Mouse (Mus musculus) bone marrow, adult 2 months (tissue): Measurements from ENCODE around the gene Zfp987. TPM values are rescaled to one million over a fixed set of nuclear protein-coding genes. Genes with fewer than 3 reads are reported as not detected.
"Not testable (repeated sequence)": the region's sequence is repeated elsewhere in the genome, so short reads cannot be mapped to it uniquely, and the experiment has no call there.

Experiments
- H3K27ac ChIP-seq: fragments of 200-500 bp; 2 replicates; pipeline ENCODE4 v1.5.1; 2012; ENCODE audit warnings: low read depth, mild to moderate bottlenecking, control low read depth, inconsistent platforms, low read length; ENCODE audit not compliant: control insufficient read depth, poor library complexity, insufficient read depth
- H3K4me1 ChIP-seq: fragments of 200-500 bp; 2 replicates; pipeline ENCODE4 v1.6.1; 2011; ENCODE audit warnings: low read length; ENCODE audit not compliant: control insufficient read depth, insufficient read depth
- H3K4me3 ChIP-seq: fragments of 200-500 bp; replicated peaks from 2 replicates; pipeline ENCODE3; 2011; ENCODE audit warnings: mild to moderate bottlenecking, low read depth, low read length, control low read depth; ENCODE audit not compliant: control insufficient read depth
- WGBS: fragments of 180-500 bp; shearing (Covaris S2); methylation state at CpG from one replicate; pipeline ENCODE4 v1.1.7; 2018; 5-methylcytosine and 5-hydroxymethylcytosine counted together
- polyA plus RNA-seq: library from polyadenylated mRNA; stranded (reverse); fragments of >200 nt; gene quantifications from 2 replicates; pipeline ENCODE4 v1.2.4, GENCODE M21; 2011; ENCODE audit warnings: low replicate concordance; ENCODE audit not compliant: missing spikeins, insufficient read depth, insufficient read length

Zfp987 gene
- polyA plus RNA-seq, 1 experiment: not detected

- not testable (repeated sequence) for H3K27ac ChIP-seq, H3K4me1 ChIP-seq, H3K4me3 ChIP-seq
- WGBS: 71% methylated on average over 7 of the region's 7 CpGs
These were observed 23.8 kb upstream of the Zfp987 start for GRCm38 (mm10) chr4:146073264-146073663.

DNA sequence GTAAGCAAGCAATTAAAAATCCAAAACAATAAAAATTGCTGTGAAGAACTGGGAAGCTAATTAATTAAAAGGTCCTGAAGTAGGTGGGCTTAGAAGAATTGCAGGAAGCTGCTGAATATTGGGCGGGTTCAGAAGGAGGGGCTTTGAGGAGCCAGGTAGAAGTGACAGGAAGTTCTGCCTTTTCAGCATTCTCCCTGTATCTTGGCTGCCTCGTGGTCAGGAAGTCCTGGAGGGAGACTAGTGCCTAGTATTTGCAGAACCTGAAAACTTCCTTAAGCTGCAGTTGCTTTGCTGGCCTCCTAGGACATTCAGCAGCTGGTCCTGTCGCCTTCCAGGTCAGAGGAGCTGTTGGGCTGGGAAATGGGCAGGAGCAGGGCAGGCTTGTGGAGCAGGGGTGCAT lies 4.3 kb downstream of the Zfp987 start:
- H3K27ac ChIP-seq, H3K4me1 ChIP-seq: not testable (repeated sequence)

GRCm38 (mm10) chr4:146156524-146156923 lies 59.4 kb downstream of the Zfp987 start, which contains the start of gene Zfp600:
Zfp600 (plus strand) TSS chr4:146156824.
- not testable (repeated sequence) for H3K27ac ChIP-seq, H3K4me3 ChIP-seq, H3K4me1 ChIP-seq
- no CpG with 5 or more reads among the region's 6 CpGs for WGBS

More for the DNA sequence above, 4.3 kb downstream of the Zfp987 start:
- 28% methylated on average over 3 of the region's 3 CpGs for WGBS
- H3K4me3 ChIP-seq: not testable (repeated sequence)

DNA sequence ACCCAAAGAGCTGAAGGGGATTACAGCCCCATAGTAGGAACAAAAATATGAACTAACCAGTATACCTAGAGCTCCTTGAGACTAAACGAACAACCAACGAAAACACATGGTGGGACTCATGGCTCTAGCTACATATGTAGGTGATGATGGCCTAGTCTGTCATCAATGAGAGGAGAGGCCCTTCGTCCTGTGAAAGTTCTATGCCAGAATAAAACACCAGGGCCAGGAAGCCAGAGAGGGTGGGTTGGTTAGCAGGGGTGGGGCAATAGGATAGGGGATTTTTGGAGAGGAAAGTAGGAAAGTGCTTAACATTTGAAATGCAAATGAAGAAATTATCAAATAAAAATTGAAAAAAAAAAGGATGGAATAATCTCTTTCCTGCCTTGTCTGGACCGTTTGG lies 65.8 kb downstream of the Zfp987 start:
- WGBS: 71% methylated on average over 4 of the region's 4 CpGs
- not testable (repeated sequence) for H3K4me1 ChIP-seq, H3K4me3 ChIP-seq, H3K27ac ChIP-seq

- H3K4me3 ChIP-seq, H3K27ac ChIP-seq, H3K4me1 ChIP-seq: not testable (repeated sequence)
- WGBS: 66% methylated on average over 3 of the region's 3 CpGs
These were observed 70.2 kb downstream of the Zfp987 start for GRCm38 (mm10) chr4:146167202-146167832.

DNA sequence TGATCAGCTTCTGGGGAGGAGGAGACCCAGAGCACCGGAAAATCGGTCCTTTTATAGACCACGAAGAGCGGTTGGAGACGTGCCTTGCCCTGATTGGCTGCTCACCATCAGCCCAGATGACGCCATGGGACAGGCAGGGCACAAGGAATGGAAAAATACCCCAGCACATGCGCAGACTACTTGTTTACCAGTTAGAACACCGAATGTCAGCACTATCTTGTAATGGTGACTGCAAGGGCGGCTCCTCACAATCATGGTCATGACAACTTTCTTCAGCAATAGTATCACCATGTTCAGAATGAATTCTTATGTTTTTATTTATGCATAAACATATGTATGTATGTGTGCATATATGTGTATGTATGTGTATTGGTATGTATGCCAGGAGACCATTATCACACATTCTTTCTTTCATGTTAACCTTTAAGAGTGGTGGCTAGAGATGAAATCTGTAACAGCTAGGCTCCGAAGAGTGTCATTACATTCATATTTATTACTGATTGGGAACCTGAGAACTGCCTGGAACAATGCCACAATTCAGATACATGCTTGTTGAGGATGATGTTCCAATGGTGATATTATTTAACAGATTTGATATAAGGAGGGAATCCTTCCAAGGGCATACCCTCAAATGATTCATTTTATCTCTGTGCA lies 70.9 kb downstream of the Zfp987 start:
- not testable (repeated sequence) for H3K4me3 ChIP-seq, H3K4me1 ChIP-seq, H3K27ac ChIP-seq
- WGBS: 74% methylated on average over 10 of the region's 10 CpGs

DNA sequence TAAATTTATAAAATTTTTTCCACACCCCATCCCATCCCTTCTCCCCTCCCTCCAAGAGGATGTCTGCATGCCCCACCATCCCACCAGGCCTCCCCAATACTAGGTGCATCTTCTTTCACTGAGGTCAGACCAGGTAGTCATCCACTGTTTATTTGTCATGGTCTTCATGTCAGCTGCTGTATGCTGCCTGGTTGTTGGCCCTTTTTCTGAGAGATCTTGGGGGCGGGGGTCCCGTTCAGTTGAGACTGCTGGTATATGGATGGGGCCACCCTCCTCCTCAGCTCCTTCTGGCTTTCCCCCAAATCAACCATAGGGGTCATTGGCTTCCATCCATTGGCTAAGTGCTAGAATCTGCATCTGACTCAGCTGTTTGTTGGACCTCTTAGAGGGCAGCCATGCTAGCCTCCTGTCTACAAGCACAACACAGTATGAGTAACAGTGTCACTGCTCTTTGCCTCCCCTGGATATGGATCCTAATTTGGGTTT lies 71.7 kb downstream of the Zfp987 start:
- no CpG with 5 or more reads among the region's 2 CpGs for WGBS
- H3K4me3 ChIP-seq, H3K4me1 ChIP-seq, H3K27ac ChIP-seq: not testable (repeated sequence)

DNA sequence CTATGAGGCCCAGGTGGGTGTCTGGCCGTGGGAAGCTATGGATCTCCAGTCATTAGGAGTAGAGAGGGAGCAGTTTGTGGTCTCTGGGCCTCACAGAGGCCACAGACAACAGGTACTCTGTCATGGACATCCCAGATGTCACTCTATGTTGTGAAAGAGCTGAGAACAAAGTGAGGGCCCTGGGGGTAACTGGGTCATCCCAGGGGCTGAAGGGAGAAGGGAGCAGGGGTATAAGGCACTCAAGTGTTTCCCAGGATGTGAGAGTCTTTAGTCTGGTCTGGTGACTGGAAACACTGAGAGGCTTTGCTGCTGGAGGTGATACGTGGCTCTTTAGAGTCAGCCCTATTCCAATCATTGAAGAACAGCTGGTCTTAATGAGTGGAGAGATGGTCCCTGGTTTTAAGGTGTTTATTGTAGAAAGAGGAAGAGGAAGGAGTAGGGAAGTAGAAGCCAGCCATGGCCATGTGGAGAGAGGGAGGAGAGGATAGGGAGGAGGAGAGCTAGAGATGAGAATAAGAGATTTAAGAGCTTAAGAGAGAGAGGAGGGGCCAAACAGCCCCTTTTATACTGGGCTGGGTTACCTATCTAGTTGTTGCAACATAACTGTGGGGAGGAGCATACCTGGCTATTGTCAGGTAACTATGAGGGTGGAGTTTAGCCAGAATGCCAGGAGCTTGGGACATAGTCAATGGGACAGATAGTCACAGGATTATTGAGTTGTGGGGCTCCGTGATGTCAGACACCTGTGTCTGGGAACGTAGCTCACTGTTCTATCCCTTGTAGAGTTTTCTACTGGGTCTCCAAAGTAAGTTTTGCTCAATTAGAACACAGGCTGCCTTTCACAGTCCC lies 76.5 kb downstream of the Zfp987 start:
- not testable (repeated sequence) for H3K4me1 ChIP-seq, H3K4me3 ChIP-seq, H3K27ac ChIP-seq
- WGBS: 54% methylated on average over 4 of the region's 4 CpGs

Other genes with a start within 250 kb of the Zfp987 start
- gene Zfp986, start 228.5 kb upstream of the Zfp987 start, polyA plus RNA-seq: 7.7 TPM in 1 of 2 replicates, not detected in the other
- gene Zfp600, start 59.5 kb downstream of the Zfp987 start, polyA plus RNA-seq: 5.1 TPM in 1 of 2 replicates, not detected in the other